Mouse (Mus musculus): Measurements from ENCODE around the gene Nfx1. TPM values are rescaled to one million over a fixed set of nuclear protein-coding genes. Genes with fewer than 3 reads are reported as not detected.

Nfx1 gene
- polyA plus RNA-seq, 1 experiment from 2014 or later: 55.7 TPM

DNA sequence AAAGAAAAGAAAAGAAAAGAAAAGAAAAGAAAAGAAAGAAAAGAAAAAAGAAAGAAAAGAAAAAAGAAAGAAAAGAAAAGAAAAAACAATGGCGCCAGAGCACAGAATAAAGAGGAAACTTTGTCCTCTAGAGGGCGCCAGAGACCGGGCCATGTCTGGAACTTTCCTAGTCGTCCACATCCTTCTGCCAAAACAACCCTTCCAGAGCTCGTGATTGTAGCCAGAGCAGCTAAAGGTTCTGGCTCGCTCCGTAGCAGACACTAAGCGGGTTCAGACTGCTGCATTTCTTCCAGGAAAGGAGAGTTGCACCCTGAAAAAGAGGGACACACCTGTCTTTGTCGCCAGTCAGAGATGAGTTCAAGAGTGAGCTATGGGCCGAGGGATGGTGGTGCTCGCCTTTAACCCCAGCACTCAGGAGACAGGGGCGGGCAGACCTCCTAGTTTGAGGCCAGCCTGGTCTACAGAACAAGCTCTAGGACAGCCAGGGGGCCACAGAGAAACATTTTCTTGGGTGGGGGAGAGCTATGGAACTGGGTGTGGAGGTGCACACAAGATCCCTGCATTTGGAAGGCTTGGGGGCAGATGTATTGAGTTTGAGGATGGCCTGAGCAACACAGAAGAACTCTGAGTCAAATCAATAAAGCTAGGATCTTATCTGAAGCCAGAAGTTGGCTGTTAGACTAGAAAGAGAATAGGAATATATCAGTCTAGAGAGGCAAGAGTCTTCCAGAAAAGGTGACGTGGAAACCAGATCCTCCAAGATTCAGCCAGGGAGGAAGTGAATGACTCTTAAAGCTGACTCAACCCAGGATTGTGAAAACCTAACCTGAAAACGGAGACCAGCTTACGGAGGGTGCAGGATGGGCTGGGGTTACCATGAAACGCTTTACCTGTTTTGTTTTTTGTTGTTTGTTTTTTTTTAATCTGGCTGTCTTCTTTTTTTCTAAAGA lies 80.3 kb downstream of the Nfx1 start:
- H3K4me1 ChIP-seq: peaks cover 44% of the 10 kb centered on the region
- WGBS (ENCODE audit: insufficient replicate concordance): 31% methylated on average over 16 of the region's 16 CpGs
- H3K27ac ChIP-seq: peak overlapping the region; percentile 12; the same call in 1 of the 2 replicates
- peak; percentile 48; the same call in 1 of the 2 replicates for ATAC-seq
- no peak overlapping the region for H3K4me3 ChIP-seq
- H3K27me3 ChIP-seq (replicated peaks): peaks cover 13% of the 10 kb centered on the region; the same call in 1 of the 2 replicates
- no peaks in the 10 kb centered on the region for H3K9me3 ChIP-seq (replicated peaks)
- H3K4me2 ChIP-seq: peak overlapping the region; percentile 48
- no peaks in the 10 kb centered on the region for H3K36me3 ChIP-seq
- peak overlapping the region; percentile 13; the same call in 1 of the 2 replicates for H3K9ac ChIP-seq

DNA sequence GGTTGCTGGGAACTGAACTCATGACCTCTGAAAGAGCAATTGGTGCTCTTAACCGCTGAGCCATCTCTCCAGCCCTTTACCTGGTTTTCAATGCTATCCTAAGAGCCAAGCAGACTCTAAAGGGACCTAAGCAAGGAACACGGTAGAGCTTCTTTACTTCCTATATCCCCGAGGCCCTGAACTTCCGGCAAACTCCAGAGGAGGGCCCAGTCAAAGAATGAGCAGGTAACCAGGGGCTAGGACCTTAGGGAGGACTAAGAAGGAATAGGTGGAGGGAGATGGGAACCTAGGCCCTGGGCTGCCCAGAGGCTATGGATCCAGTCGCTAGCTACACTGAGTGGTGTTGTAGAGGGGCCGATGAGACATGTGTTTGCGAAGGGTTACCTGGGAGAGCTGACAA lies 81.1 kb downstream of the Nfx1 start:
- no peaks in the 10 kb centered on the region for H3K9me3 ChIP-seq (replicated peaks)
- H3K4me1 ChIP-seq: peaks cover 52% of the 10 kb centered on the region
- no peak overlapping the region for H3K4me2 ChIP-seq
- no peaks in the 10 kb centered on the region for H3K36me3 ChIP-seq
- no peak for ATAC-seq
- WGBS (ENCODE audit: insufficient replicate concordance): 76% methylated on average over 7 of the region's 7 CpGs
- H3K9ac ChIP-seq: no peak overlapping the region
- no peak overlapping the region for H3K4me3 ChIP-seq
- H3K27me3 ChIP-seq (replicated peaks): peaks cover 9% of the 10 kb centered on the region; the same call in 1 of the 2 replicates
- H3K27ac ChIP-seq: no peak overlapping the region

DNA sequence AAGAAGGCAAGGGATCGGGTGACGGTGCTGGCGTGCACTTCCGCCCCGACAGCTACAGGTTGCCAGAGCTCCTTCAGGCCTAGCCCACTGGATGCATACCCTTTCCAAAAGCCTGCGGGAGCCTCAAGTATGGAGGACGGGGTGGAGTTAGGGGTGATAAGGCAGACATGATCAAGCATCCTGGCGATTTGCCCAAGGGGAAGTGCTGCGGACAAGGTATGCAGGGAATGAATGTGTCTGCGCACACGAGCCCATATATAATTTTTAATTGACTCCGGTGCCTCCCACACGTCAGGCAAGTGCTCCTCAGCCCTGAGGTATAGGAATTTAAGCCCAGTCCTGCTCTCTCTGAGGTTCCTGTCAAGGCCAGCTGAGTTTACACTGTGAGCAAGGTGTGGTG lies 84.4 kb downstream of the Nfx1 start:
- Histone ChIP-seq H3K36me3 (no peaks in the 10 kb centered on the region), H3K9me3 (replicated peaks) (no peaks in the 10 kb centered on the region), H3K27ac (0 out of 2 replicates have a peak overlapping the region, but pooled peaks have one; percentile 2), H3K27me3 (replicated peaks) (no peaks in the 10 kb centered on the region), H3K9ac (no peak overlapping the region), H3K4me1 (peaks cover 48% of the 10 kb centered on the region), H3K4me2 (0 out of 2 replicates have a peak overlapping the region, but pooled peaks have one; percentile 5), H3K4me3 (no peak overlapping the region)
- WGBS (ENCODE audit: insufficient replicate concordance): 63% methylated on average over 13 of the region's 13 CpGs
- ATAC-seq: no peak

- peaks cover 43% of the 10 kb centered on the region for H3K4me1 ChIP-seq
- ATAC-seq: no peak
- H3K9me3 ChIP-seq (replicated peaks): no peaks in the 10 kb centered on the region
- no peak overlapping the region for H3K4me2 ChIP-seq
- peak overlapping the region; percentile 7; the same call in 1 of the 2 replicates for H3K27ac ChIP-seq
- WGBS (ENCODE audit: insufficient replicate concordance): 53% methylated on average over 1 of the region's 1 CpGs
- no peak overlapping the region for H3K4me3 ChIP-seq
- H3K9ac ChIP-seq: no peak overlapping the region
- H3K27me3 ChIP-seq (replicated peaks): 0 out of 2 replicates have a peak, but pooled peaks cover 5% of the 10 kb centered on the region
- H3K36me3 ChIP-seq: no peaks in the 10 kb centered on the region
These were observed 85.5 kb downstream of the Nfx1 start for GRCm38 (mm10) chr4:41056253-41056652.

GRCm38 (mm10) chr4:41056742-41057332 lies 86.1 kb downstream of the Nfx1 start:
- Histone ChIP-seq H3K9me3 (replicated peaks) (no peaks in the 10 kb centered on the region), H3K4me3 (no peak overlapping the region), H3K36me3 (no peaks in the 10 kb centered on the region), H3K4me2 (peak overlapping the region; percentile 37), H3K9ac (peak overlapping the region; percentile 39; the same call in 1 of the 2 replicates), H3K27me3 (replicated peaks) (0 out of 2 replicates have a peak, but pooled peaks cover 5% of the 10 kb centered on the region), H3K27ac (0 out of 2 replicates have a peak overlapping the region, but pooled peaks have one; percentile 7), H3K4me1 (peaks cover 42% of the 10 kb centered on the region)
- 57% methylated on average over 7 of the region's 7 CpGs for WGBS (ENCODE audit: insufficient replicate concordance)
- ATAC-seq: peak; percentile 52

GRCm38 (mm10) chr4:41057361-41057760 lies 86.7 kb downstream of the Nfx1 start:
- Histone ChIP-seq H3K4me3 (no peak overlapping the region), H3K9me3 (replicated peaks) (no peaks in the 10 kb centered on the region), H3K4me1 (peaks cover 42% of the 10 kb centered on the region), H3K27ac (0 out of 2 replicates have a peak overlapping the region, but pooled peaks have one; percentile 7), H3K36me3 (no peaks in the 10 kb centered on the region), H3K4me2 (peak overlapping the region; percentile 37), H3K27me3 (replicated peaks) (0 out of 2 replicates have a peak, but pooled peaks cover 5% of the 10 kb centered on the region), H3K9ac (peak overlapping the region; percentile 14; the same call in 1 of the 2 replicates)
- 65% methylated on average over 9 of the region's 9 CpGs for WGBS (ENCODE audit: insufficient replicate concordance)
- ATAC-seq: peak; percentile 77

GRCm38 (mm10) chr4:41063351-41063750 lies 92.6 kb downstream of the Nfx1 start:
- ATAC-seq: no peak
- Histone ChIP-seq H3K27ac (no peak overlapping the region), H3K36me3 (no peaks in the 10 kb centered on the region), H3K4me1 (peaks cover 17% of the 10 kb centered on the region), H3K4me3 (no peak overlapping the region), H3K9ac (no peak overlapping the region), H3K4me2 (no peak overlapping the region), H3K27me3 (replicated peaks) (peaks cover 24% of the 10 kb centered on the region), H3K9me3 (replicated peaks) (no peaks in the 10 kb centered on the region)
- WGBS (ENCODE audit: insufficient replicate concordance): 55% methylated on average over 3 of the region's 3 CpGs

- ATAC-seq: no peak
- Histone ChIP-seq H3K4me1 (peaks cover 14% of the 10 kb centered on the region), H3K36me3 (no peaks in the 10 kb centered on the region), H3K27me3 (replicated peaks) (peaks cover 24% of the 10 kb centered on the region), H3K4me2 (peak overlapping the region; percentile 44), H3K27ac (no peak overlapping the region), H3K9me3 (replicated peaks) (no peaks in the 10 kb centered on the region), H3K9ac (no peak overlapping the region), H3K4me3 (0 out of 2 replicates have a peak overlapping the region, but pooled peaks have one; percentile 16)
- WGBS (ENCODE audit: insufficient replicate concordance): 16% methylated on average over 16 of the region's 16 CpGs
These were observed 93.4 kb downstream of the Nfx1 start for GRCm38 (mm10) chr4:41063894-41064673.

DNA sequence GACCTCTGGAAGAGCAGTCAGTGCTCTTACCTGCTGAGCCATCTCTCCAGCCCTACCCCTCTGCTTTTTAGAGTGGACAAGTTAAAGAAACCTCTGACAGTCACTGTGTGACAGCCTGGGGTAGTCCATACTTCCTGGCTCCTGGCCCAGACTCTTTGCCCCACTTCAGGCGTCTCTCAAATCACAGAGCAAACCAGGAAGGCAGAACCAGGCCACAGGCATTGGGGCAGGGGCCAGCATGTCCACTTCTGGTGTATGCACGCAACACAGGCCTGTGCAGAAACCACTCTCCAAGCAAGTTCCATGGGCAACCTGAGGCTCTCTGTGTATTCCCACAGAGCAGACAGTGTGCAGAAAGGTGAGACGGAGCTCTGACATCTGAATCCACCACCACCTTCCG lies 94.5 kb downstream of the Nfx1 start:
- ATAC-seq: no peak
- H3K9ac ChIP-seq: no peak overlapping the region
- H3K9me3 ChIP-seq (replicated peaks): no peaks in the 10 kb centered on the region
- H3K27me3 ChIP-seq (replicated peaks): peaks cover 24% of the 10 kb centered on the region
- no peak overlapping the region for H3K27ac ChIP-seq
- H3K4me3 ChIP-seq: no peak overlapping the region
- H3K4me1 ChIP-seq: peaks cover 13% of the 10 kb centered on the region
- no peaks in the 10 kb centered on the region for H3K36me3 ChIP-seq
- no peak overlapping the region for H3K4me2 ChIP-seq
- 83% methylated on average over 4 of the region's 4 CpGs for WGBS (ENCODE audit: insufficient replicate concordance)

DNA sequence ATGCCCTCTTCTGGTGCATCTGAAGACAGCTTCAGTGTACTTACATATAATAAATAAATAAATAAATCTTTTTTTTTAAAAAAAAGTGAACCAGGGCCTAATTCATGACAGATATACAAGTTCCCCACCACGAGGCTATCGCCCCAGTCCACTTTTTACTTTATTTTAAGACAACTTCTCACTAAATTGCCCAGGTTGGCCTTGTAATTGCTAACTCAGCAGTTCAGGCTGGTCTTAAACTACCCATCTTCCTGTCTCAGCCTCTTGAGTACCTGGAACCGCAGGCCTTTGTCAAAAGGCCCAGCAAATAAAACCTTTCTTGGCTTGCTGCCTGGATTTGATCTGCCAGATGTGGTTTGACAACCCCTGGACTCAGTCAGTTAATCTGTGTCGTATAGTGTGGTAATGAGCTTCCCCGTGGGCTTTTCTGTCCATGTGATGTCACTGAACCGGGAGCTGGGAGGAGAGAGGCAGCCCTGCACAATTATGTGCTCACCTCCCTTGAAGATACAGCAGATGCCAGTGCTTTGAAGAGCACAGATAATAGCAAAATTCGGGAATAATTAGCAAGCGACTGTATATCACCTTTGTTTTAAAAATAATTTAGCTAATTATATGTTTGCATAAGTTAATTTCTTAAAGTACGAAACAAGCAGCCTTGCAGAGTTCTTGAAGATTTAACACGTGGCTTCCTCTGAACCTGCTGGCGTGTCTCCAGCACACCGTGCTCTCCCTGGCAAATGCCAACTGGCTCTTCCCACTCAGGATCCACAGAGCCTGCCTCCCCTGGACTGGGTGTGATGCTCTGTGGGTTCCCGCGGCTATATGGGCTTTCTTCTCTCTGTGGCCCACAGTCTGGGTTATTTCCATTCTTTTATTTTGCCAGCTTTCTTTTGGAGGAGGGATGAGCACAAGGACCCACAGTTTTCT lies 101.1 kb downstream of the Nfx1 start:
- H3K4me1 ChIP-seq: peaks cover 6% of the 10 kb centered on the region; the same call in 1 of the 2 replicates
- no peak overlapping the region for H3K27ac ChIP-seq
- no peaks in the 10 kb centered on the region for H3K36me3 ChIP-seq
- no peaks in the 10 kb centered on the region for H3K9me3 ChIP-seq (replicated peaks)
- no peak overlapping the region for H3K4me2 ChIP-seq
- WGBS (ENCODE audit: insufficient replicate concordance): 75% methylated on average over 14 of the region's 14 CpGs
- H3K4me3 ChIP-seq: no peak overlapping the region
- peaks cover 24% of the 10 kb centered on the region for H3K27me3 ChIP-seq (replicated peaks)
- H3K9ac ChIP-seq: no peak overlapping the region
- no peak for ATAC-seq

Measured in liver, embryonic 12.5 days (tissue).